Mouse (Mus musculus) MEL (cell line): ENCODE data around the gene H2-Ob. TPM values are rescaled to one million over a fixed set of nuclear protein-coding genes. Genes with fewer than 3 reads are reported as not detected.

ENCODE experiments used
- DNase-seq: peaks from one replicate; pipeline ENCODE4 v3.0.0; 2011; ENCODE audit warnings: low read depth, low spot score
- H3K27ac ChIP-seq: 2 replicates; pipeline ENCODE4 v1.5.1; 2012; ENCODE audit warnings: low read depth, mild to moderate bottlenecking, control low read depth, low read length, moderate library complexity; ENCODE audit not compliant: control insufficient read depth
- H3K27me3 ChIP-seq, 2 experiments: fragments of 150-350 bp in 1 of 2; sonication (generic) in 1 of 2; 2 replicates each; pipeline ENCODE4 v1.6.1; 2012; ENCODE audit warnings: low read length in 2 of 2, mild to moderate bottlenecking in 2 of 2, improper control_type of control experiment in 1 of 2, moderate library complexity in 1 of 2; ENCODE audit not compliant: insufficient read depth in 2 of 2, control insufficient read depth in 1 of 2
- H3K36me3 ChIP-seq, 2 experiments: 2 replicates each; pipeline ENCODE4 v1.6.1; 2012 to 2014; ENCODE audit warnings: low read length in 2 of 2, improper control_type of control experiment in 1 of 2, inconsistent platforms in 1 of 2, mild to moderate bottlenecking in 1 of 2; ENCODE audit not compliant: insufficient read depth in 2 of 2, control insufficient read depth in 1 of 2
- H3K4me1 ChIP-seq, 2 experiments: fragments of 150-350 bp in 1 of 2; sonication (generic) in 1 of 2; 2 replicates each; pipeline ENCODE4 v1.6.1; 2012; ENCODE audit warnings: low read length in 2 of 2, improper control_type of control experiment in 1 of 2, mild to moderate bottlenecking in 1 of 2; ENCODE audit not compliant: insufficient read depth in 2 of 2, control insufficient read depth in 1 of 2
- H3K4me3 ChIP-seq, 2 experiments: fragments of 150-350 bp in 1 of 2; sonication (generic) in 1 of 2; 2 replicates each; pipeline ENCODE4 v1.5.1; 2012; ENCODE audit warnings: low read depth in 2 of 2, low read length in 2 of 2, mild to moderate bottlenecking in 2 of 2, moderate library complexity in 2 of 2, control low read depth in 1 of 2, improper control_type of control experiment in 1 of 2; ENCODE audit not compliant: control insufficient read depth in 1 of 2, insufficient read depth in 1 of 2
- H3K79me2 ChIP-seq: 2 replicates; pipeline ENCODE4 v1.6.1; 2012; ENCODE audit warnings: mild to moderate bottlenecking, low read length, moderate library complexity; ENCODE audit not compliant: control insufficient read depth, poor library complexity, insufficient read depth
- H3K9ac ChIP-seq: 2 replicates; pipeline ENCODE4 v1.6.1; 2012; ENCODE audit warnings: low read depth, mild to moderate bottlenecking, control low read depth, low read length, moderate library complexity; ENCODE audit not compliant: control insufficient read depth, poor library complexity, severe bottlenecking
- H3K9me3 ChIP-seq: fragments of 150-350 bp; sonication (generic); replicated peaks from 2 replicates; pipeline ENCODE4 v1.6.1; 2012; ENCODE audit warnings: mild to moderate bottlenecking, low read length, improper control_type of control experiment, moderate library complexity; ENCODE audit not compliant: insufficient read depth
- CTCF ChIP-seq, 3 experiments: IDR thresholded peaks in 2 of 3; conservative IDR thresholded peaks in 1 of 3; 2 replicates each; pipeline ENCODE4 v1.5.1; 2011 to 2012; ENCODE audit warnings: low read length in 3 of 3, low read depth in 2 of 3, mild to moderate bottlenecking in 2 of 3, improper control_type of control experiment in 1 of 3, inconsistent platforms in 1 of 3, mixed read lengths in 1 of 3, moderate library complexity in 1 of 3; ENCODE audit not compliant: control insufficient read depth in 1 of 3, insufficient read depth in 1 of 3, poor library complexity in 1 of 3, severe bottlenecking in 1 of 3
- ELF1 ChIP-seq: IDR thresholded peaks from 2 replicates; pipeline ENCODE4 v1.6.1; 2014; ENCODE audit warnings: low read depth, mild to moderate bottlenecking, inconsistent platforms, low read length, improper control_type of control experiment, moderate library complexity
- ETS1 ChIP-seq: IDR thresholded peaks from 2 replicates; pipeline ENCODE4 v1.6.1; 2012; ENCODE audit warnings: low read depth, mild to moderate bottlenecking, inconsistent platforms, low read length, improper control_type of control experiment, moderate library complexity
- JUND ChIP-seq: IDR thresholded peaks from 2 replicates; pipeline ENCODE4 v1.6.1; 2011; ENCODE audit warnings: low read depth, mild to moderate bottlenecking, improper control_type of control experiment, low read length
- MAFK ChIP-seq: IDR thresholded peaks from 2 replicates; pipeline ENCODE4 v1.6.1; 2011; ENCODE audit warnings: low read depth, mild to moderate bottlenecking, low read length, improper control_type of control experiment, borderline replicate concordance
- MAX ChIP-seq: IDR thresholded peaks from 2 replicates; pipeline ENCODE4 v1.6.1; 2011; ENCODE audit warnings: low read length, improper control_type of control experiment
- MEF2A ChIP-seq: IDR thresholded peaks from 2 replicates; pipeline ENCODE4 v1.6.1; 2014; ENCODE audit warnings: low read depth, mild to moderate bottlenecking, inconsistent platforms, low read length, improper control_type of control experiment; ENCODE audit not compliant: poor library complexity, insufficient replicate concordance, severe bottlenecking; ENCODE audit errors: extremely low read depth
- MYB ChIP-seq: IDR thresholded peaks from 2 replicates; pipeline ENCODE4 v1.6.1; 2011; ENCODE audit warnings: mild to moderate bottlenecking, low read depth, low read length, improper control_type of control experiment
- MYC ChIP-seq: IDR thresholded peaks from 2 replicates; pipeline ENCODE4 v1.6.1; 2011; ENCODE audit warnings: low read depth, mild to moderate bottlenecking, low read length, improper control_type of control experiment, moderate library complexity
- POLR2A ChIP-seq, 2 experiments: IDR thresholded peaks; 2 replicates each; pipeline ENCODE4 v1.6.1; 2011 to 2012; ENCODE audit warnings: low read length in 2 of 2, mild to moderate bottlenecking in 2 of 2, control low read depth in 1 of 2, improper control_type of control experiment in 1 of 2, low read depth in 1 of 2, moderate library complexity in 1 of 2; ENCODE audit not compliant: control insufficient read depth in 1 of 2, insufficient read depth in 1 of 2, poor library complexity in 1 of 2
- POLR2AphosphoS2 ChIP-seq: IDR thresholded peaks from 2 replicates; pipeline ENCODE4 v1.6.1; 2011; ENCODE audit warnings: low read length, improper control_type of control experiment
- POLR2AphosphoS5 ChIP-seq: IDR thresholded peaks from 2 replicates; pipeline ENCODE4 v1.6.1; 2012; ENCODE audit warnings: low read depth, borderline replicate concordance, mild to moderate bottlenecking, inconsistent platforms, low read length, moderate library complexity, mixed read lengths
- RAD21 ChIP-seq: IDR thresholded peaks from 2 replicates; pipeline ENCODE4 v1.6.1; 2011; ENCODE audit warnings: mild to moderate bottlenecking, low read depth, low read length, improper control_type of control experiment
- RCOR1 ChIP-seq: IDR thresholded peaks from 2 replicates; pipeline ENCODE4 v1.6.1; 2012; ENCODE audit warnings: low read depth, mild to moderate bottlenecking, inconsistent platforms, low read length, improper control_type of control experiment
- SIN3A ChIP-seq: IDR thresholded peaks from 2 replicates; pipeline ENCODE4 v1.6.1; 2012; ENCODE audit warnings: low read length, improper control_type of control experiment, inconsistent platforms
- SMC3 ChIP-seq: IDR thresholded peaks from 2 replicates; pipeline ENCODE4 v1.6.1; 2011; ENCODE audit warnings: low read depth, low read length, improper control_type of control experiment
- TBP ChIP-seq: IDR thresholded peaks from 2 replicates; pipeline ENCODE4 v1.8.0; 2011; ENCODE audit warnings: low read depth, low read length, improper control_type of control experiment
- polyA plus RNA-seq, 2 experiments: library from polyadenylated mRNA; stranded (reverse) in 1 of 2; unstranded in 1 of 2; fragments of >175 nt in 1 of 2; fragments of >200 nt in 1 of 2; gene quantifications; 2 replicates each; pipeline versions ENCODE4 v1.2.1 to v1.2.4; 2012; ENCODE audit warnings: low replicate concordance in 2 of 2, low read depth in 1 of 2; ENCODE audit not compliant: insufficient read length in 2 of 2, insufficient read depth in 1 of 2, missing spikeins in 1 of 2
- total RNA-seq: library from RNA; depleted of rRNA; stranded (reverse); fragments of 300-350 nt; gene quantifications from 2 replicates; pipeline ENCODE4 v1.2.3, GENCODE M21; 2012

Gene H2-Ob
- total and polyA plus RNA-seq, 3 experiments, result 0.81 to 2.0 TPM; not detected in 1

GRCm38 (mm10) chr17:34244656-34245055, 6.0 kb downstream of the H2-Ob start:
- H3K27me3 ChIP-seq, result peaks cover 0 to 9% of the 10 kb centered on the region in 2 experiments; a peak in 3 of 4 replicates
- no peak overlapping the region for H3K9ac ChIP-seq
- H3K4me1 ChIP-seq, result no peaks in the 10 kb centered on the region
- no peaks in the 10 kb centered on the region for H3K9me3 ChIP-seq
- no peak overlapping the region for H3K4me3 ChIP-seq
- TF ChIP-seq POLR2A (IDR thresholded peaks at IDR 0.05; ENCODE audit: control insufficient read depth in 1 of 2, insufficient read depth in 1 of 2, low read depth in 1 of 2, low read length in 2 of 2, poor library complexity in 1 of 2) (no peak), MEF2A (no peak), MAFK (no peak), TBP (no peak)
- no peaks in the 10 kb centered on the region for H3K36me3 ChIP-seq
- DNase-seq, result no peak
- no peak overlapping the region for H3K27ac ChIP-seq
- no peaks in the 10 kb centered on the region for H3K79me2 ChIP-seq

- H3K27ac ChIP-seq, result no peak overlapping the region
- H3K36me3 ChIP-seq, result no peaks in the 10 kb centered on the region
- DNase-seq, result no peak
- H3K4me3 ChIP-seq, result no peak overlapping the region
- TF ChIP-seq POLR2AphosphoS5 (no peak), CTCF (IDR thresholded peaks at IDR 0.05 in 2 of 3, conservative IDR thresholded peaks at IDR 0.05 in 1 of 3; ENCODE audit: control insufficient read depth in 1 of 3, insufficient read depth in 1 of 3, low read depth in 2 of 3, low read length in 3 of 3, poor library complexity in 1 of 3, severe bottlenecking in 1 of 3) (peak in 1 of 3 experiments; percentile 33; a peak in 2 of 6 replicates), RAD21 (peak; percentile 35), SMC3 (peak; percentile 32)
- no peaks in the 10 kb centered on the region for H3K4me1 ChIP-seq
- peaks cover under 1 to 9% of the 10 kb centered on the region in 2 experiments for H3K27me3 ChIP-seq
- H3K9ac ChIP-seq, result no peak overlapping the region
- no peaks in the 10 kb centered on the region for H3K9me3 ChIP-seq
- no peaks in the 10 kb centered on the region for H3K79me2 ChIP-seq
These were observed 8.3 kb downstream of the H2-Ob start for GRCm38 (mm10) chr17:34247047-34247446.

- TF ChIP-seq JUND (no peak), RCOR1 (no peak), ETS1 (no peak), MAX (no peak), SMC3 (no peak), CTCF (IDR thresholded peaks at IDR 0.05 in 2 of 3, conservative IDR thresholded peaks at IDR 0.05 in 1 of 3; ENCODE audit: control insufficient read depth in 1 of 3, insufficient read depth in 1 of 3, low read depth in 2 of 3, low read length in 3 of 3, poor library complexity in 1 of 3, severe bottlenecking in 1 of 3) (no peak; a peak in 1 of 6 replicates), SIN3A (no peak), MYB (no peak), POLR2AphosphoS2 (no peak), ELF1 (no peak), MYC (no peak)
- DNase-seq, result no peak
- H3K4me1 ChIP-seq, result no peaks in the 10 kb centered on the region
These were observed 10.1 kb downstream of the H2-Ob start for GRCm38 (mm10) chr17:34248764-34249163.

More at GRCm38 (mm10) chr17:34248764-34249163, 10.1 kb downstream of the H2-Ob start:
- Histone ChIP-seq H3K4me3 (no peak overlapping the region), H3K79me2 (no peaks in the 10 kb centered on the region), H3K36me3 (no peaks in the 10 kb centered on the region), H3K9ac (no peak overlapping the region), H3K27ac (no peak overlapping the region), H3K9me3 (no peaks in the 10 kb centered on the region), H3K27me3 (peaks cover 4 to 14% of the 10 kb centered on the region in 2 experiments)
